Mouse (Mus musculus) intestine, embryonic 15.5 days (tissue): ENCODE results near the gene Spag5. TPM values are rescaled to one million over a fixed set of nuclear protein-coding genes. Genes with fewer than 3 reads are reported as not detected.
A peak's percentile ranks its signal among the peaks of the same experiment; 100 is the strongest.

Experiments used
- ATAC-seq: fragments of 200-750 bp; cut with Nextera tagmentation; 2 replicates; pipeline ENCODE4 v1.8.0; 2017; ENCODE audit warnings: moderate TSS enrichment, moderate library complexity
- H3K27ac ChIP-seq: fragments of 300-500 bp; sonication (generic); 2 replicates; pipeline ENCODE4 v1.5.1; 2015; ENCODE audit warnings: mild to moderate bottlenecking, inconsistent platforms
- H3K27me3 ChIP-seq: fragments of 300-500 bp; sonication (generic); replicated peaks from 2 replicates; pipeline ENCODE4 v1.6.1; 2015; ENCODE audit warnings: inconsistent platforms
- H3K36me3 ChIP-seq: fragments of 300-500 bp; sonication (generic); 2 replicates; pipeline ENCODE4 v1.6.1; 2015; ENCODE audit warnings: inconsistent platforms
- H3K4me1 ChIP-seq: fragments of 300-500 bp; sonication (generic); replicated peaks from 2 replicates; pipeline ENCODE4 v1.6.1; 2015; ENCODE audit warnings: inconsistent platforms
- H3K4me2 ChIP-seq: fragments of 300-500 bp; sonication (generic); replicated peaks from 2 replicates; pipeline ENCODE4 v1.6.1; 2015; ENCODE audit warnings: mild to moderate bottlenecking, inconsistent platforms
- H3K4me3 ChIP-seq: fragments of 300-500 bp; sonication (generic); replicated peaks from 2 replicates; pipeline ENCODE4 v1.5.1; 2015; ENCODE audit warnings: inconsistent platforms
- H3K9ac ChIP-seq: fragments of 300-500 bp; sonication (generic); 2 replicates; pipeline ENCODE4 v1.6.1; 2015; ENCODE audit warnings: inconsistent platforms
- H3K9me3 ChIP-seq: fragments of 300-500 bp; sonication (generic); 2 replicates; pipeline ENCODE4 v1.6.1; 2016; ENCODE audit warnings: inconsistent platforms
- WGBS: fragments of 180-500 bp; shearing (Covaris S2); methylation state at CpG from one replicate; pipeline ENCODE4 v1.1.7; 2015; 5-methylcytosine and 5-hydroxymethylcytosine counted together
- polyA plus RNA-seq: library from polyadenylated mRNA; unstranded; fragments of >200 nt; fragmentation: Nextera tagmentation; extraction: Ambion mirVana; gene quantifications from 2 replicates; pipeline ENCODE4 v1.2.1, GENCODE M21; 2015

Gene Spag5
- polyA plus RNA-seq, 1 experiment from 2014 or later: 28.3 TPM

DNA sequence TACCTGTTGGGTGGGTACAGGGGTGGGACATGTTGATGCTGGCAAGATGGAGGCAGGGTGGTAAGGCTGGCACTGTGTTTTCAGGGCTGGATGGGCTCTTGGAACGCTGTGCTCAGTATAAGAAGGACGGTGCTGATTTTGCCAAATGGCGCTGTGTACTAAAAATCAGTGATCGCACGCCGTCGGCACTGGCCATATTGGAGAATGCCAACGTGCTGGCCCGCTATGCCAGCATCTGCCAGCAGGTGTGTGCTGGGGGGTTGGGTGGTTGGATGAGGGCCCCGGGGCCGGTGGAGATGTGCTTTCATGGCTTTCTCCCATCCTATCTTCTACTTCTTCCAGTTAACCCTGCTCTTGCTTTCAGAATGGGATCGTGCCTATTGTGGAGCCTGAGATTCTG, 23.6 kb downstream of the Spag5 start:
- no peak for ATAC-seq
- Histone ChIP-seq H3K9ac (no peak overlapping the region), H3K4me3 (no peak overlapping the region), H3K27me3 (no peaks in the 10 kb centered on the region), H3K27ac (no peak overlapping the region), H3K36me3 (0 out of 2 replicates have a peak, but pooled peaks cover 8% of the 10 kb centered on the region), H3K4me1 (peaks cover 17% of the 10 kb centered on the region), H3K4me2 (no peak overlapping the region), H3K9me3 (no peaks in the 10 kb centered on the region)
- 94% methylated on average over 12 of the region's 12 CpGs for WGBS

GRCm38 (mm10) chr11:78327215-78327614, 25.9 kb downstream of the Spag5 start:
- no peaks in the 10 kb centered on the region for H3K9me3 ChIP-seq
- no peak overlapping the region for H3K4me3 ChIP-seq
- H3K4me1 ChIP-seq: peaks cover 17% of the 10 kb centered on the region
- H3K27ac ChIP-seq: no peak overlapping the region
- H3K4me2 ChIP-seq: no peak overlapping the region
- no peak overlapping the region for H3K9ac ChIP-seq
- 93% methylated on average over 4 of the region's 4 CpGs for WGBS
- H3K36me3 ChIP-seq: no peaks in the 10 kb centered on the region
- ATAC-seq: no peak
- no peaks in the 10 kb centered on the region for H3K27me3 ChIP-seq

DNA sequence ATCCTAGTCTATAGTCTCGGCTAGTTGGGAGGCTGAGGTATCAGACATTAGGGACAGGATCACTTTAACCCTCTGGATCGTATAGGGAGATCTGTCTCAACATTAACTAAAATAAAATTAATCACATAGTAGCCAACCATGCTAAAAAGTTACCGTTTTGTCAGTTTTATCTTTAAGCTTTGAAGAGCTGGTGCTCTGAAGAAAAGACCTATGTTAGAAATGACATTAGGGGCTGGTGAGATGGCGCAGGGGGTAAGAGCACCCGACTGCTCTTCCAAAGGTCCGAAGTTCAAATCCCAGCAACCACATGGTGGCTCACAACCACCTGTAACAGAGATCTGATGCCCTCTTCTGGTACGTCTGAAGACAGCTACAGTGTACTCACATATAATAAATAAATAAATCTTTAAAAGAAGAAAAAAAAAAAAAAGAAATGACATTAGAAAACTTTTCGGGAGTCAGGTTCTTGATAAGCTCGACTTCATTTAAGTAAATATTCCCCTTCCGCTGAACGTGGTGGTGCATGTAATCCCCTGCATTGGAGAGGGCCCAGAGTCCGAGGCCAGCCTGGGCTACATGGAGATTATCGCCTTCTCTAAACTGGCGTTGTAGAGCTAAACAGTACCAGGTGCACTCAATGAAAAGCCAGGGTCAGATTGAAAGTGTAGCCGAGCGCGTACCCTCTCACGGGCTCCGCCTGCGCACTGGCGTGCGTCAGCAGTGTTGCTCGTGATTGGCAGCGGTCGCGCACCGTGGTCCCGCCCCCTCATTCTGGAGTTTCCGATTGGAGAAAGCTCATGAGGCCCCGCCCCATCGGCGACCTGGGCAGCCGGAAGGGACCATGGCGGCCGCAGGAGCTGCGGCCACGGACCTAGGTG, 26.5 kb downstream of the Spag5 start, which contains the start of gene Pigs:
Pigs (plus strand) TSS at position 782 of the 878 bp plus-strand sequence.
- ATAC-seq: peak; percentile 99
- 10% methylated on average over 37 of the region's 37 CpGs for WGBS

DNA sequence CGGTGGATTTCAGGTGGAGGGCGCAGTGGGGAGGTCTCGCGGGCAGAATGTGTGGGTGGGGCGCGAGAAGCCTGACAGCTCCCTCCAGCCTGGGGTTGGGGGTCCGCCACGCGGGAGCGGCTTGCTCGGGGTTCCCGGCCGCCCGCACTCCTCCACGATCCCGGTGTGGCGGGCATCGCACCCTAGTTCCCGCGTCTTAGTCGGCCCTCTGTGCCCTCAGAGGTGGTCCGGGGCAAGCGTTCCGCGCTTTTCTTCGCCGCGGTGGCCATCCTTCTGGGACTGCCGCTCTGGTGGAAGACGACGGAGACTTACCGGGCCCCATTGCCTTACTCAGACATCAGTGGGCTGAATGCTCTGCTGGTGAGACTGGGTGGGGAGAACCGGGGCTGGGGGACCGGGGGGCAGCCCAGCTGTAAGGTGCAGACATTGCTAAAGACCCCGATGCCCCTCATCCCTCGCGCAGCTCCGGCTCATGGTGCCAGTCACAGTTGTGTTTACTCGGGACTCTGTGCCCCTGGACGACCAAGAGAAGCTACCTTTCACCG, 27.3 kb downstream of the Spag5 start:
- WGBS: under 1% methylated on average over 41 of the region's 41 CpGs
- peaks cover 7% of the 10 kb centered on the region for H3K4me1 ChIP-seq
- peak overlapping the region; percentile 94 for H3K4me3 ChIP-seq
- peak overlapping the region; percentile 93 for H3K4me2 ChIP-seq
- H3K9ac ChIP-seq: peak overlapping the region; percentile 85
- H3K9me3 ChIP-seq: no peaks in the 10 kb centered on the region
- no peaks in the 10 kb centered on the region for H3K27me3 ChIP-seq
- H3K36me3 ChIP-seq: no peaks in the 10 kb centered on the region
- H3K27ac ChIP-seq: no peak overlapping the region
- peak; percentile 72 for ATAC-seq

More for the DNA sequence above, 26.5 kb downstream of the Spag5 start, which contains the start of gene Pigs:
- H3K27me3 ChIP-seq: no peaks in the 10 kb centered on the region
- peak within 1 kb of the TSS; percentile 93 for H3K4me2 ChIP-seq
- H3K4me3 ChIP-seq: peak within 1 kb of the TSS; percentile 94
- H3K9me3 ChIP-seq: no peaks in the 10 kb centered on the region
- peaks cover 14% of the 10 kb centered on the region for H3K4me1 ChIP-seq
- peak within 1 kb of the TSS; percentile 85 for H3K9ac ChIP-seq
- no peaks in the 10 kb centered on the region for H3K36me3 ChIP-seq
- peak within 1 kb of the TSS; percentile 77; the same call in 1 of the 2 replicates for H3K27ac ChIP-seq

DNA sequence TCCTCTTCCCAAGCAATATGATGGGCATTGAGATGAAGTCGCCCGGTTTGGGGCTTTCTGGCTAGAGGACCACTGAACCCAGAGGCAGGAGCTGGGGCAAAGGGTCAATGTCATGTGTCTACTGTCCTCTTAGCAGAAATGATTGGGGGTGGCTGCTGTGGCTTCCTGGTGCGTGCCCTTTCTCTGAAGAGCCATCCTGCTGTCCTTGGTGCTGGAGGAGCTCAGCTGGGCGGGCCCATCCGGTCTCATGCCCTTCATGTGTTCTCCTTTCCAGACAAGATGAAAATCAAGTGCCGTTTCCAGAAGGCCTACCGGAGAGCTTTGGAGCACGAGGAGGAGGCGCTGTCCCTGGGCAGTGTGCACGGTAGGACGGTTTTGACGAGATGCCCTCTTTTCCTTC, 31.3 kb downstream of the Spag5 start:
- Histone ChIP-seq H3K27ac (no peak overlapping the region), H3K4me3 (no peak overlapping the region), H3K4me2 (no peak overlapping the region), H3K9ac (no peak overlapping the region), H3K27me3 (no peaks in the 10 kb centered on the region), H3K9me3 (no peaks in the 10 kb centered on the region), H3K4me1 (peaks cover 7% of the 10 kb centered on the region), H3K36me3 (0 out of 2 replicates have a peak, but pooled peaks cover 4% of the 10 kb centered on the region)
- ATAC-seq: no peak
- WGBS: 95% methylated on average over 12 of the region's 12 CpGs

DNA sequence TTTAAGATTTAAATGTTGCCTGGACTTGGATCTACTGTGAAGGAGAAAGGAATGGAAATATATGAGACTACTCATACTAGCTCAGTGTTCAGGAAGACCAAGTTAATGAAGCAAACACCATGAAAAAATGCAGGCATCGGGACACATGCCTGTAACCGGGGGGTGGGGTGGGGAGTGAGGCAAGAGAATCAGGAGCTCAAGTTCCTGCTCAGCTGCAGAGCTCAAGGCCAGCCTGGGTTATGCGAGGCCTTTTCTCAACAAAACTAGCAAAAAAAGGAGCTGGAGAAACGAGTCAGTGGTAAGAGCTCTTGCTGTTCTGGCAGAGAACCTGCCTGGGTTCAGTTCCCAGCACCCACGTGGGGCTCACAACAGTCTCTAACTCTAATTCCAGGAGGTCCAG, 32.7 kb downstream of the Spag5 start:
- peaks cover 4% of the 10 kb centered on the region for H3K4me1 ChIP-seq
- peaks cover 8% of the 10 kb centered on the region for H3K36me3 ChIP-seq
- 92% methylated on average over 5 of the region's 5 CpGs for WGBS
- H3K4me2 ChIP-seq: no peak overlapping the region
- no peak overlapping the region for H3K4me3 ChIP-seq
- no peak overlapping the region for H3K9ac ChIP-seq
- no peaks in the 10 kb centered on the region for H3K27me3 ChIP-seq
- no peaks in the 10 kb centered on the region for H3K9me3 ChIP-seq
- ATAC-seq: no peak
- H3K27ac ChIP-seq: no peak overlapping the region

- H3K4me2 ChIP-seq: no peak overlapping the region
- H3K27ac ChIP-seq: no peak overlapping the region
- no peak for ATAC-seq
- no peaks in the 10 kb centered on the region for H3K4me1 ChIP-seq
- WGBS: 94% methylated on average over 8 of the region's 8 CpGs
- H3K4me3 ChIP-seq: no peak overlapping the region
- no peaks in the 10 kb centered on the region for H3K27me3 ChIP-seq
- H3K9ac ChIP-seq: no peak overlapping the region
- no peaks in the 10 kb centered on the region for H3K9me3 ChIP-seq
- peaks cover 12% of the 10 kb centered on the region for H3K36me3 ChIP-seq
These were observed 35.7 kb downstream of the Spag5 start for GRCm38 (mm10) chr11:78337040-78337439.

DNA sequence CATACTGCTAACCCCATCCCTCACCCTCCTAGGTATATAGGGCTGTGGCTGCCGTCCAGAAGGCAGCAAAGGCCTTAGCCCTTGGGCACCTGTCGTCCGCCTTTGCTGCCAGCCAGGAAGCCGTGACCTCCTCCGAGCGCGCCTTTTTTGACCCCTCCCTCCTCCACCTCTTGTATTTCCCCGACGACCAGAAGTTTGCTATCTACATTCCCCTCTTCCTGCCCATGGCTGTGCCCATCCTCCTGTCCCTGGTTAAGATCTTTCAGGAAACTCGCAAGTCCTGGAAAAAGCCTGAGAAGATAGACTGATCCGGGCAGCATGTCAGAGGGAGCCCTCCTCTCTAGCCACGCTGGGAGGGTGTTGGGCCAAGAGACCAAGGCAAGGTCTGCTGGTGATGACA, 40.4 kb downstream of the Spag5 start:
- peaks cover 8% of the 10 kb centered on the region for H3K36me3 ChIP-seq
- H3K9ac ChIP-seq: no peak overlapping the region
- WGBS: 83% methylated on average over 12 of the region's 12 CpGs
- H3K4me1 ChIP-seq: peaks cover 33% of the 10 kb centered on the region
- H3K4me2 ChIP-seq: no peak overlapping the region
- no peak overlapping the region for H3K4me3 ChIP-seq
- H3K27me3 ChIP-seq: no peaks in the 10 kb centered on the region
- no peak overlapping the region for H3K27ac ChIP-seq
- no peaks in the 10 kb centered on the region for H3K9me3 ChIP-seq
- ATAC-seq: no peak

DNA sequence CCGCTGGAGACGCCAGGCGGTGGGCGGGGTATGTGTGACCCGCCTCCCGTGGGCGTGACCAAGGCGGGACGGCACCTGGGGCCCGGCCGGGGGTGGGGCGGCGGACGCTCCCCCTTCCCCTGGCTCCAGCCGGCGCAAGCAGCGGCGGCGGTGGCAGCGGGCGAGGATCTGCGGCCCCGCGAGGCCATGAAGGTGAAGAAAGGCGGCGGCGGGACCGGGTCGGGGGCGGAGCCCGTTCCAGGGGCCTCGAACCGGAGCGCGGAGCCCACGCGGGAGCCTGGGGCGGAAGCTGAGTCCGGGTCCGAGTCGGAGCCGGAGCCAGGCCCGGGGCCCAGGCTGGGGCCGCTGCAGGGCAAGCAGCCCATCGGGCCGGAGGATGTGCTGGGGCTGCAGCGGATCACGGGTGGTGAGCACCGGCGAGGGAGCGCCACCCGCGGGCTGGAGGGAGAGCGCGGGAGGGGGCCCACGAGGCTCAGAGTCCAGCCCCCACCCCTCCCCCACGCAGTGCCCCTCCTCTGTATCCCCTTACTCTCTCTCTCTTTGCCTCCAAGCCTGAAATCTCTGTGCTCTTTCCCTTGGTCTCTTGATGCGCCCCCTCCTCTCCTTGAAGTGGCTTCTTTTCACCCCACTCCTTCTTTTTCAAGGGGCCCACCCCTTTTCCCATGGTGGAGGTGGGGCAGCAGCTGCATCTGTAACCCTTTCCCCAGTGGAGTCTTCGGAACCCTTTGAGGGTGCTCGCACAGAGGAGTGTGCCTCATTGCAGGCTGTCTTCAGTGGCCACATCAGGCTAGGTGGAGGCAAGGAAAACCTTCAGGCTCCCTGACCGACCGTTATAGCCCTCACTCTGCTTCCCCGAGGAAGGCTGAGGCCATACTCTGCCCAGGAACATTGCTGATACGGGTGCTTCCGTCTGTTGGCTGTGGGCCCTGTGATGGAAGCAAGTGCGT, 42.3 kb downstream of the Spag5 start, which contains the start of gene Unc119:
Unc119 (plus strand) TSS at position 102 of the 947 bp plus-strand sequence.
- WGBS: under 1% methylated on average over 63 of the region's 66 CpGs
- Histone ChIP-seq H3K9me3 (no peaks in the 10 kb centered on the region), H3K4me1 (peaks cover 34% of the 10 kb centered on the region), H3K27ac (peak within 1 kb of the TSS; percentile 87), H3K9ac (peak within 1 kb of the TSS; percentile 92), H3K27me3 (no peaks in the 10 kb centered on the region), H3K4me3 (peak within 1 kb of the TSS; percentile 91), H3K4me2 (peak within 1 kb of the TSS; percentile 92), H3K36me3 (peaks cover 8% of the 10 kb centered on the region)
- ATAC-seq: peak; percentile 88

DNA sequence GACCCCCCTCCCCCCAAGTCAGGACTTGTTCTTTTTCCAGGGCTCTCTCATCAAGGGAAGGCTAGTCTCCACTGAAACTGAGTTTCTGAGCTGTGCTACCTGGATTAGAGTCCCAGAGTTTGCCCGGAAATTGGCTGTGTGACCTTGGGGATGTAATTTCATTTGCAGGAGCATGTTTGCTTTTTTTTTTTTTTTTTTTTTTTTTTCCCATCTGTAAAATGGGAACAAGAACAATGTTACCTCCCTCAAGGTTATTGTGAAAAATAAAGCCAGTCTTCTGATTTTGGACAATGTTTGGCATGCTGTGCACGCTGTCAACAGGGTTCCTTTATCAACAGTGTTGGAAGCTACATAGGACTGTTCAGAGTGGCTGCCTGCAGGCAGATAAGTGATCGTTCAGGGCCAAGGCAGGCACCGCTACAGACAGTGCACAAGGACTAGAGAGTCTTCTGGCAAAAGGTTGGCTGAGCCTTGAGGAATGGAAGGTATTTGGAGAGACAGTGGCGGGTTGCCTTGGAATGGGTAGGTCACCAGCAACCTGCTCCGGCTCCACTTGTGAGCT, 43.1 kb downstream of the Spag5 start:
- WGBS: 67% methylated on average over 6 of the region's 6 CpGs

DNA sequence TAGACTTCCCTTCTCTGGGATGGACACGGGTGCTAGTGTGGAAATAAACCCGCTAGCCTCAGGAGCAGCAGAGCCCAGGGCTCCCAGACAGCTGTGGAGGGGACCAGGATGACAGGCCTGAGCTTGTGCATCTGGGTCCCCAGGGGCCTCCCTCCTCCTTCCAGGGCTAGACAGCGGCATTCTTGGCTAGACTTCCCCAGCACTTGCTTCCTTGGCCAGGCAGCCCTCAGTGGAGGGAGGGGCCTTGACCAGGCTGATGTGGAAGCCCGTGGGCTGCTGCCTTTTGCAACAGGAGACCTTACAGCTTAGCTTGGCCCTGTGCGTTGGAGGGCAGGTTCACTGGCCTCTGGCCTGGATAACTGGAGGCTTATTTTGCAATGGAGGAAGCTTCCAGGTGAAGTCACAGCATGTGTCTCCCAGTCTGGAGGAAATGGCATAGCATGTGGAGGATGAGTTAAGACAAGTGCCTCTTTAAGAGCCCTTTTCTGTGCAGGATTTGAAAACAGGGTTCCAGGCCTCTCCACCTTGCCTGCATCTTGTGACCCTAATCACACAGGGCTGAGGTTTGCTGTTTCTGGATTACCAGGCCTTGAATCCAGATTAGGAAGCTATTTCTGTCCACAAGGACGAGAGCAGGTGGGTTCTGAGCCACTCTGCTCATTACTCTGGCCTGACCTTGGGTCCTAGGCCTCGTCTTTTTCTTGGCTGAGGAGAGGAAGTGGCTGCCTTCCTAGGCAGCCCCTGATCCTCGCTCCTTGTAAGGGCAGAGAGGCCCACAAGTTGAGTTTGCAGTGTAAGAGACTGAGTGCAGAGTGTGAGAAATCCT, 43.8 kb downstream of the Spag5 start:
- ATAC-seq: no peak
- WGBS: 50% methylated on average over 8 of the region's 8 CpGs
- peak overlapping the region; percentile 92 for H3K4me2 ChIP-seq
- H3K36me3 ChIP-seq: no peaks in the 10 kb centered on the region
- H3K9ac ChIP-seq: peak overlapping the region; percentile 23; the same call in 1 of the 2 replicates
- peak overlapping the region; percentile 33; the same call in 1 of the 2 replicates for H3K27ac ChIP-seq
- H3K9me3 ChIP-seq: no peaks in the 10 kb centered on the region
- H3K4me3 ChIP-seq: 0 out of 2 replicates have a peak overlapping the region, but pooled peaks have one; percentile 4
- H3K27me3 ChIP-seq: no peaks in the 10 kb centered on the region
- H3K4me1 ChIP-seq: peaks cover 43% of the 10 kb centered on the region

More for the DNA sequence above, 43.1 kb downstream of the Spag5 start:
- Histone ChIP-seq H3K4me2 (peak overlapping the region; percentile 92), H3K9ac (peak overlapping the region; percentile 92), H3K4me1 (peaks cover 36% of the 10 kb centered on the region), H3K9me3 (no peaks in the 10 kb centered on the region), H3K36me3 (peaks cover under 1% of the 10 kb centered on the region; the same call in 1 of the 2 replicates), H3K4me3 (peak overlapping the region; percentile 91), H3K27me3 (no peaks in the 10 kb centered on the region), H3K27ac (peak overlapping the region; percentile 87)
- ATAC-seq: no peak
